Mouse (Mus musculus): Measurements from ENCODE around the gene Ehmt2.
A peak's percentile ranks its signal among the peaks of the same experiment; 100 is the strongest.

DNA sequence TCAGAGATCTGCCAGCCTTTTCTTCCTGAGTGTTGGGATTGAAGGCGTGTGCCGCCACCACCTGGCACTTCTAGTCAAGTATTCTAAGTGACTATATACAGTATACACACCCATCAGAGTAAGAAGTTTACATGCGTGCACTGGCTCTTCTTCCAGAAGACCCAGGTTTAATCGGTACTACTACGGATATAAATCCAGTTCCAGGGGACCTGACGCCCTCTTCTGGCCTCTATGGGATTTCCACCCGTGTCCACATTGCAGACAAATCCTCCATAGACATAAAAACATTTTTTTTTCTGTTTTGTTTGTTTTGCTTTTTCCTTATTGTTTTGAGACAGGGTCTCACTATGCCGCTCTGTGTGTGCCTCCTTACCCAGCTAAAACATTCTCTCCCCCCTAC lies 49.3 kb downstream of the Ehmt2 start:
- TF ChIP-seq CTCF (IDR thresholded peaks at IDR 0.05; ENCODE audit: low read depth) (peak; percentile 54), EP300 (IDR thresholded peaks at IDR 0.05; ENCODE audit: low read depth) (no peak)

Data from liver, embryonic 14.5 days (tissue).